Mouse (Mus musculus) E14TG2a.4 (cell line): Measurements from ENCODE around the gene Ap3d1.

Experiments used
- CTCF ChIP-seq: conservative IDR thresholded peaks from 2 replicates; pipeline ENCODE4 v1.5.1; 2014; ENCODE audit warnings: low read length
- POU5F1 ChIP-seq: IDR thresholded peaks from 2 replicates; pipeline ENCODE4 v1.6.1; 2014; ENCODE audit warnings: low read length, borderline replicate concordance

GRCm38 (mm10) chr10:80684984-80685383 lies 57.1 kb downstream of the Ap3d1 start:
- TF ChIP-seq CTCF (no peak), POU5F1 (no peak)
